Mouse (Mus musculus) heart, postnatal 0 days (tissue): ENCODE data around the gene Cd70.

Experiments used
- CTCF ChIP-seq: IDR thresholded peaks from 2 replicates; pipeline ENCODE4 v1.5.1; 2016; ENCODE audit warnings: antibody characterized with exemption, control low read depth, low read depth
- EP300 ChIP-seq: IDR thresholded peaks from 2 replicates; pipeline ENCODE4 v1.6.1; 2016; ENCODE audit warnings: antibody characterized with exemption, low read depth

GRCm38 (mm10) chr17:57182871-57183270 is 33.3 kb upstream of the Cd70 start:
- TF ChIP-seq CTCF (no peak), EP300 (no peak)
